Mouse (Mus musculus): ENCODE data around the gene Becn1.

Gene Becn1

DNA sequence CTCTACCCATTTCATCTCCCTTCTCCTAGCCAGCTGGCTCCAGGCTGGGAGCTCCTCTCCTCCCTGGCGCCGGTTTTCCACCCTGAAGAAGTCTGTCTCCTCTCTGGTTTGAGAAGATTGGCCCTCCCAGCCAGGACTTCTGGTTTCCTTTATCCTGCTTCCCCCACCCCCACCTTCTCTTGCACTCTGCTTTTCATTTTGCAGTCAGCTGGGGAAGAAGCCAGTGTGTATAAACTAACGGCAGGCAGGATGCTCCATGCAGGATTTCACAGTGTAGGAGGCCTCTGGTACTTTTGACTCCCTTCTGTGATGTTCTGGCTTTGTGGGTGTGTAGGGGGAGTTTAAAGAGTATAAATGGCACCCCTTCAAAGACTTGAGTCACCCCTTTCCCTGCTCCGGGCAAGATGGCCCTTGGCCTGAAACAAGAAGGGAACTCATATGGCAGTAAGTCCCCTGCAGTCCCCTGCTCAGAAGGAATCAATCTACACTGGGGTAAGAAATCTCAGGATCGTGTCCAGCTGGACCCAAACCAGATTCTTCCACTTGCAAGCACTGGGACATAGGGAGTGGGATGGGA, 63.9 kb downstream of the Becn1 start:
- no peak for DNase-seq (ENCODE audit: low read depth)

DNA sequence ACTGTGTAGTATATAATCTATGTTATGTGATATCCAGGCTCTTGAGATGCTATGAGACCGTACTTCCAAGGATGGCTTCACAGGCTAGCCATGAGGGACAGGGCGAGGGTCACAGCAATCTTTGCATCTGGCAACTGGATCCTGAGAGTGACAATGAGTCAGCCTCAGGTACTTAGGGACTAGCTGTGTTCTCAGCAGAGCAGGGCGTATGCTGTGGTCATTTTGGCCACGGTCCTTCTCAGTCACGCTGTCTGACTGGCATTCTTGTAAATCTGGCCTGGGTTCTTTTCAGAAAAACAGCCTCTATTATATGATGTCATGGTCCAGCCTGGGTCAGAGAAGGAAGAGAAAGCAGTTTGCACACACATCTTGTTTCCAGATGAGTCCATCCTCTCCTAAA, 65.3 kb downstream of the Becn1 start:
- DNase-seq (ENCODE audit: low read depth) = no peak

All from fibroblast of lung, adult 2 months (primary cell).